Mouse (Mus musculus) kidney, postnatal 0 days (tissue): Measurements from ENCODE around the gene Rad1. TPM values are rescaled to one million over a fixed set of nuclear protein-coding genes. Genes with fewer than 3 reads are reported as not detected.

Experiments
- ATAC-seq: fragments of 200-750 bp; cut with Nextera tagmentation; replicated peaks from 2 replicates; pipeline ENCODE4 v1.8.0; 2017; ENCODE audit warnings: low read depth, moderate number of reproducible peaks, moderate TSS enrichment, moderate library complexity; ENCODE audit not compliant: low FRiP score
- DNase-seq: peaks from one replicate; pipeline ENCODE4 v3.0.0-alpha.2; 2016; ENCODE audit warnings: low spot score
- H3K27ac ChIP-seq: fragments of 300-500 bp; sonication (generic); 2 replicates; pipeline ENCODE4 v1.5.1; 2014; ENCODE audit warnings: mild to moderate bottlenecking
- H3K27me3 ChIP-seq: fragments of 300-500 bp; sonication (generic); 2 replicates; pipeline ENCODE4 v1.6.1; 2014; ENCODE audit warnings: low read length, mixed read lengths; ENCODE audit not compliant: insufficient read depth
- H3K36me3 ChIP-seq: fragments of 300-500 bp; sonication (generic); 2 replicates; pipeline ENCODE4 v1.6.1; 2014; ENCODE audit warnings: low read length, mixed read lengths; ENCODE audit not compliant: insufficient read depth
- H3K4me1 ChIP-seq: fragments of 300-500 bp; sonication (generic); replicated peaks from 2 replicates; pipeline ENCODE4 v1.6.1; 2014; ENCODE audit warnings: antibody characterized with exemption, low read length, mixed read lengths; ENCODE audit not compliant: insufficient read depth
- H3K4me2 ChIP-seq: fragments of 300-500 bp; sonication (generic); 2 replicates; pipeline ENCODE4 v1.6.1; 2014; ENCODE audit warnings: mild to moderate bottlenecking, low read length, moderate library complexity, mixed read lengths
- H3K4me3 ChIP-seq: fragments of 300-500 bp; sonication (generic); replicated peaks from 2 replicates; pipeline ENCODE4 v1.5.1; 2014; ENCODE audit warnings: low read depth, low read length
- H3K9ac ChIP-seq: fragments of 300-500 bp; sonication (generic); 2 replicates; pipeline ENCODE4 v1.6.1; 2014; ENCODE audit warnings: low read depth, low read length
- H3K9me3 ChIP-seq: fragments of 300-500 bp; sonication (generic); replicated peaks from 2 replicates; pipeline ENCODE4 v1.6.1; 2016; ENCODE audit warnings: low read length, inconsistent platforms, mixed read lengths
- CTCF ChIP-seq: IDR thresholded peaks from 2 replicates; pipeline ENCODE4 v1.5.1; 2016; ENCODE audit warnings: antibody characterized with exemption, low read depth, mild to moderate bottlenecking, moderate library complexity
- WGBS: fragments of 180-500 bp; shearing (Covaris S2); extraction: QIAGEN DNeasy Blood & Tissue Kit; methylation state at CpG from one replicate; pipeline ENCODE4 v1.1.7; 2014; 5-methylcytosine and 5-hydroxymethylcytosine counted together
- polyA plus RNA-seq: library from polyadenylated mRNA; unstranded; fragments of >200 nt; fragmentation: Nextera tagmentation; extraction: Ambion mirVana; gene quantifications from 2 replicates; pipeline ENCODE4 v1.2.1, GENCODE M21; 2015

Rad1 gene
- polyA plus RNA-seq, 1 experiment from 2014 or later, result 27.1 TPM

DNA sequence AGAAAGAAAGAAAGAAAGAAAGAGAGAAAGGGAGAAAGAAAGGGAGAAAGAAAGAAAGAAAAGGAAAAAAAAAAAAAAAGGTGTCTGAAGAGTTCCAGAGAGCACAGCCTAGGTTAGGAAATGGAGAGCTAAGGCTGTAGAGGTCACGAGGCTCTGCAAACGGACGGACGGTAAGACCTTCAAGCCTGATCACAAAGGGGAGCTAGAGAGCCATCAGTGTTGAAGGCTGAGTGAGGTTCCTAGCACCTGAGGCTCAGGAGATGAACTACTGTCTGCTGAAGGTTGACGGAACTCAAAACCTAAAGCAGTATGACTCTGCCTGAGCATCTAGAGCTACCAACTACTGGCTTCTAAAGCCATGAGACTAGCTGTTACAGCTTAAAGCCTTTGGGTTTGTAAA lies 48.8 kb downstream of the Rad1 start:
- DNase-seq (no peak), ATAC-seq (no peak)
- H3K9me3 ChIP-seq, result no peaks in the 10 kb centered on the region
- no peak overlapping the region for H3K4me3 ChIP-seq
- 81% methylated on average over 5 of the region's 5 CpGs for WGBS
- H3K4me2 ChIP-seq, result no peak overlapping the region
- TF ChIP-seq CTCF, result no peak
- H3K27me3 ChIP-seq, result no peaks in the 10 kb centered on the region
- H3K9ac ChIP-seq, result no peak overlapping the region
- H3K27ac ChIP-seq, result no peak overlapping the region
- no peaks in the 10 kb centered on the region for H3K36me3 ChIP-seq
- no peaks in the 10 kb centered on the region for H3K4me1 ChIP-seq

DNA sequence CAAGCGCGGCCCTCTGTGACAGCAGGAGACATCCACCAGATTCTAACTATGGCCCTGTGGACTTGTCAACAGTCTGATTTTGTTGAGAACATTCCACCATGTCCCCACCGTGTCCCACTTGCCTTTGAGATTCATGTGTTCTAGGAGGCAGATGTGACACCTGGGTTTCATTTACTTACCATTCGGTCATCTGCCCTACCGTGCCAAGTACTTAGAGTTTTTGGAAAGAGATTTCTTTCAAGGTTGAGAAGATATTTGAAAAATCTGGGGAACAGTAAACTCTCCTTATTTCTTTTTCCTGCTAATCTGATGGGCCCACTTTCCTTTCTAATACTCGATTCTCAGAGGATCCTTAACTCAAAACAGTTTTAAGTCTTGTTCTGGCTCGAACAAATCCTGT lies 50.2 kb downstream of the Rad1 start:
- ATAC-seq (no peak), DNase-seq (no peak)
- Histone ChIP-seq H3K27ac (no peak overlapping the region), H3K4me2 (no peak overlapping the region), H3K4me3 (no peak overlapping the region), H3K27me3 (no peaks in the 10 kb centered on the region), H3K9ac (no peak overlapping the region), H3K4me1 (no peaks in the 10 kb centered on the region), H3K36me3 (no peaks in the 10 kb centered on the region), H3K9me3 (no peaks in the 10 kb centered on the region)
- no peak for TF ChIP-seq CTCF
- 85% methylated on average over 7 of the region's 7 CpGs for WGBS

DNA sequence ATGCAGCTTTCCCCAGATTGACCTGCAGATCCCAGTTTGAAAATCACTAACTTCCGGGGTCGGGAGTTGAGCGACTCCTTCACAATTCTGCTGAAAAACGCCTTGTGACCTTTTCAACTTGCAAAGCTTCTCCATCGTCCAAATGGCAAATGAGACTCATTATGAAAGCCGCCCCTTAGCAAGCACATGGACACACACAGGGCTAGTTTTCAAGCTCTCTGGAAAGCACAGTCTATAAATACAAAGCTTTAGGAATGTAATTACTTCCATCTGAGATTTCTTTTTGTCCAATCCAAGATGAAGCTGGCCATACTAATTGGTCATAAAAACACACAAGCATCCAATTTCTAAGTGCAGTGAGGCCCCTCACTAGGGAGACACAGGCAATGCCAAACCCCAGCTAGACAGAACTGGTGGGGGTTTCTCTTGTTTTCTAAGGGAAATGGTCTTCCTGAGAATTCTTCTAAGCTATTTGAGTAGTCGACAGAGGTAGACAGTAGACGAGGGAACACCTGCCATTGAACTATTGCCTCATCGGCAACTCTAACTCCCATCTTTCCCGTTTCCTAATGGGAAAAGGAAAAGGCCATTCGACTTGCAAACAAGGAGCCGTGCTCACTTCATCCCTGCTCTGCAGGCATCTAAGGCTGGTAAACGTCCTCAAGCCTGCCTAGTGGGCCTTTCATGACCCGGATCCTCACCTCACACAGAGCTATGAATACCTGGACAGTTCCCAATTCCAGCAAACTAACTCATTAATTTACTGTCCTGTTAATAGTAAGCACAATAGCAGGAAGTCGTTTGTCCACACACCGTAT lies 54.7 kb downstream of the Rad1 start:
- no peak for TF ChIP-seq CTCF
- 56% methylated on average over 16 of the region's 16 CpGs for WGBS
- Histone ChIP-seq H3K4me3 (no peak overlapping the region), H3K27ac (no peak overlapping the region), H3K9ac (no peak overlapping the region), H3K4me1 (no peaks in the 10 kb centered on the region), H3K36me3 (no peaks in the 10 kb centered on the region), H3K9me3 (no peaks in the 10 kb centered on the region), H3K4me2 (no peak overlapping the region), H3K27me3 (no peaks in the 10 kb centered on the region)
- ATAC-seq, result no peak
- DNase-seq, result peak; percentile 20

Other genes starting within 250 kb of the Rad1 start
- not detected in 2 replicates for gene Gm21973, start 160.6 kb upstream of the Rad1 start, polyA plus RNA-seq
- gene Agxt2, start 127.5 kb upstream of the Rad1 start, polyA plus RNA-seq, result 17.8 and 19.8 TPM in 2 replicates
- 16.1 and 20.3 TPM in 2 replicates for gene Dnajc21, start 15.5 kb upstream of the Rad1 start, polyA plus RNA-seq
- 126 and 146 TPM in 2 replicates for gene Brix1, start 71 bp upstream of the Rad1 start, polyA plus RNA-seq
- gene Ttc23l, start 72.7 kb downstream of the Rad1 start, polyA plus RNA-seq, result not detected in 2 replicates
- gene Rai14, start 228.6 kb downstream of the Rad1 start, polyA plus RNA-seq, result 38.5 and 42.4 TPM in 2 replicates